Mouse (Mus musculus) C2C12 (cell line): ENCODE data around the gene Ssb.

Experiments
- CEBPB ChIP-seq: IDR thresholded peaks from one replicate; pipeline ENCODE4 v1.6.1; 2011; ENCODE audit warnings: low read depth, mild to moderate bottlenecking, control low read depth, moderate library complexity
- CTCF ChIP-seq: IDR thresholded peaks from one replicate; pipeline ENCODE4 v1.5.1; 2011; ENCODE audit not compliant: control insufficient read depth, insufficient read depth, insufficient read length
- MYOD1 ChIP-seq: IDR thresholded peaks from one replicate; pipeline ENCODE4 v1.6.1; 2011; ENCODE audit warnings: low read depth; ENCODE audit not compliant: control insufficient read depth, insufficient read length
- USF1 ChIP-seq: IDR thresholded peaks from one replicate; pipeline ENCODE4 v1.6.1; 2011; ENCODE audit warnings: low read depth, mild to moderate bottlenecking, control low read depth, moderate library complexity

- TF ChIP-seq CTCF (no peak), MYOD1 (no peak), USF1 (no peak), CEBPB (no peak)
These were observed 42.2 kb downstream of the Ssb start for GRCm38 (mm10) chr2:69903541-69903940.
